Mouse (Mus musculus) myocyte (in vitro differentiated cells): ENCODE results near the gene Clcn6.

Source experiments
- MYOD1 ChIP-seq, 3 experiments: IDR thresholded peaks; one replicate each; pipeline ENCODE4 v1.6.1; 2011; ENCODE audit warnings: control low read depth in 2 of 3, low read depth in 2 of 3, mild to moderate bottlenecking in 2 of 3, moderate library complexity in 1 of 3; ENCODE audit not compliant: insufficient read length in 2 of 3, control insufficient read depth in 1 of 3
- POLR2A ChIP-seq: IDR thresholded peaks from one replicate; pipeline ENCODE4 v1.6.1; 2011; ENCODE audit warnings: low read depth, mild to moderate bottlenecking, control low read depth, moderate library complexity; ENCODE audit not compliant: insufficient read length
- USF1 ChIP-seq: IDR thresholded peaks from one replicate; pipeline ENCODE4 v1.6.1; 2011; ENCODE audit warnings: low read depth, mild to moderate bottlenecking, control low read depth, moderate library complexity

DNA sequence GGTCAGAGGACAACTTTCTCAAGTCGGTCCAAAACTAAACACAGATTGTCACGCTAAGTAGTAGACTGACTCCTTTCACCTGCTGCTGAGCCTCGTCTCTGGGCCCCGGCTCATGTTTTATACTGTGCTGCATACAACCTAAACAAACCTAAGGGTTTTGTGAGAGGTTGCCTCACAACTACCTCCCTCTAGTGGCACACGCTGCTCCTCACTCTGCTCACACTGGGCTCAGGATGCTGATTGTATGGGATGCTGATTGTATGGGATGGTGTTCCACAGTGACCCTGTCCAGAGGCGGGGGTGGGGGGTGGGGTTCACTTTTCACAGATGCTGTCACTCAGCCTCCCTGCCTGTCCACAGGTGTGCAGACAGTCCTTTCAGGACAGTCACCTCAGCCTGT is 40.6 kb upstream of the Clcn6 start:
- no peak for TF ChIP-seq POLR2A
- no peak for TF ChIP-seq USF1
- no peak for TF ChIP-seq MYOD1 (IDR thresholded peaks at IDR 0.05; ENCODE audit: control insufficient read depth in 1 of 3, insufficient read length in 2 of 3, low read depth in 2 of 3)
